Comparison of ENCODE assay signal across 23 mouse cellular contexts in genomic region chr7:91715776-91716175, GRCm38 (mm10).
A peak's percentile ranks its signal among the peaks of the same experiment; 100 is the strongest.
DNase-seq lines count a peak whose midpoint lies in the region; ATAC-seq and TF ChIP-seq lines count a peak whose summit lies in the region.
"Had no signal": no experiment of that assay in that cellular context is flagged by ENCODE, and none has a peak within 500 bp of the region (broad histone marks: within the 10 kb centered on the region; RNA-seq: fewer than 3 reads in every experiment).

No protein-coding gene starts in this region.

- peaks cover 27% of the 10 kb centered on the region for H3K4me1 ChIP-seq in megakaryocyte, embryonic 14.5 days
- H3K4me1 ChIP-seq in thymus, adult 2 months (replicated peaks; ENCODE audit: control insufficient read depth, insufficient read depth, low read length): no peaks in the 10 kb centered on the region
- H3K4me1 ChIP-seq in lung, postnatal 0 days (ENCODE audit: insufficient read depth, low read depth, low read length): no peaks in the 10 kb centered on the region
- no peaks in the 10 kb centered on the region for H3K4me1 ChIP-seq in midbrain, embryonic 16.5 days (ENCODE audit: control insufficient read depth, insufficient read depth, low read length)
- H3K4me1 ChIP-seq: embryonic facial prominence, embryonic 13.5 days; forebrain, embryonic 15.5 days; heart, embryonic 13.5 days had no signal

- POLR2A ChIA-PET in Patski (lab: Charles Lee): no interaction called here

- in situ Hi-C loops in Patski (cut with MboI; ENCODE audit: low pct_unique_long_range_greater_than_20kb): no loop called here

- WGBS in thymus, adult 2 months: 86% methylated on average over 1 of the region's 1 CpGs
- 54% methylated on average over 1 of the region's 1 CpGs for whole genome bisulfite sequencing in lung, postnatal 0 days
- WGBS in midbrain, embryonic 16.5 days: 63% methylated on average over 1 of the region's 1 CpGs

- no peaks in the 10 kb centered on the region for H3K79me2 ChIP-seq in C2C12 (ENCODE audit: control insufficient read depth, insufficient read depth)
- no peaks in the 10 kb centered on the region for H3K79me2 ChIP-seq in myocyte (ENCODE audit: control insufficient read depth, insufficient read depth)

- no peaks in the 10 kb centered on the region for H3K36me3 ChIP-seq in megakaryocyte, embryonic 14.5 days (replicated peaks; ENCODE audit: low read length)
- no peaks in the 10 kb centered on the region for H3K36me3 ChIP-seq in C2C12 (ENCODE audit: control insufficient read depth, insufficient read depth)
- H3K36me3 ChIP-seq in myocyte (ENCODE audit: control insufficient read depth, insufficient read depth): no peaks in the 10 kb centered on the region
- no peaks in the 10 kb centered on the region for H3K36me3 ChIP-seq in thymus, adult 2 months (ENCODE audit: control insufficient read depth, insufficient read depth, low read length)
- H3K36me3 ChIP-seq in lung, postnatal 0 days (ENCODE audit: insufficient read depth, low read length): no peaks in the 10 kb centered on the region
- no peaks in the 10 kb centered on the region for H3K36me3 ChIP-seq in midbrain, embryonic 16.5 days (ENCODE audit: control insufficient read depth, insufficient read depth, low read length)
- H3K36me3 ChIP-seq: embryonic facial prominence, embryonic 13.5 days; forebrain, embryonic 15.5 days; heart, embryonic 13.5 days had no signal

- no peaks in the 10 kb centered on the region for H3K79me3 ChIP-seq in C2C12 (ENCODE audit: low read depth)

- peak overlapping the region; percentile 51 for H3K4me3 ChIP-seq in megakaryocyte, embryonic 14.5 days (replicated peaks)
- H3K4me3 ChIP-seq in C2C12 (ENCODE audit: insufficient read depth, poor library complexity, severe bottlenecking): no peak overlapping the region
- no peak overlapping the region for H3K4me3 ChIP-seq in myocyte
- no peak overlapping the region for H3K4me3 ChIP-seq in thymus, adult 2 months (ENCODE audit: control insufficient read depth, insufficient read depth, low read length)
- H3K4me3 ChIP-seq in lung, postnatal 0 days (ENCODE audit: low read depth, low read length): no peak overlapping the region
- no peak overlapping the region for H3K4me3 ChIP-seq in midbrain, embryonic 16.5 days (ENCODE audit: low read depth, low read length)
- H3K4me3 ChIP-seq: embryonic facial prominence, embryonic 13.5 days; erythroblast, embryonic 14.5 days; forebrain, embryonic 15.5 days; heart, embryonic 13.5 days had no signal

- H3ac ChIP-seq in C2C12 (ENCODE audit: control insufficient read depth, insufficient read length, low read depth) (no peak overlapping the region), myocyte (ENCODE audit: control insufficient read depth, insufficient read length) (no peak overlapping the region)

- H3K4me2 ChIP-seq in myocyte (ENCODE audit: low read depth): no peak overlapping the region
- no peak overlapping the region for H3K4me2 ChIP-seq in lung, postnatal 0 days (replicated peaks; ENCODE audit: low read depth, low read length)
- no peak overlapping the region for H3K4me2 ChIP-seq in midbrain, embryonic 16.5 days (ENCODE audit: low read length)
- H3K4me2 ChIP-seq: embryonic facial prominence, embryonic 13.5 days; forebrain, embryonic 15.5 days; heart, embryonic 13.5 days had no signal

- no peak overlapping the region for H3K27ac ChIP-seq in thymus, adult 2 months (ENCODE audit: control insufficient read depth, insufficient read depth, low read length)
- H3K27ac ChIP-seq in lung, postnatal 0 days (ENCODE audit: low read length): no peak overlapping the region
- no peak overlapping the region for H3K27ac ChIP-seq in midbrain, embryonic 16.5 days (ENCODE audit: low read length)
- H3K27ac ChIP-seq: embryonic facial prominence, embryonic 13.5 days; forebrain, embryonic 15.5 days; heart, embryonic 13.5 days had no signal

- CTCF ChIA-PET in Patski (lab: Charles Lee): no interaction called here

- TF ChIP-seq POLR2A in myocyte (IDR thresholded peaks at IDR 0.05; ENCODE audit: insufficient read length, low read depth): no peak
- TF ChIP-seq POLR2A in thymus, adult 2 months (IDR thresholded peaks at IDR 0.05; ENCODE audit: control insufficient read depth, extremely low read depth, insufficient read depth, low read length, poor library complexity): no peak

- H3K9me3 ChIP-seq in megakaryocyte, embryonic 14.5 days: no peaks in the 10 kb centered on the region
- no peaks in the 10 kb centered on the region for H3K9me3 ChIP-seq in lung, postnatal 0 days (ENCODE audit: low read length)
- no peaks in the 10 kb centered on the region for H3K9me3 ChIP-seq in midbrain, embryonic 16.5 days (replicated peaks; ENCODE audit: control insufficient read depth, low read length, poor library complexity, severe bottlenecking)
- H3K9me3 ChIP-seq: embryonic facial prominence, embryonic 13.5 days; forebrain, embryonic 15.5 days; heart, embryonic 13.5 days had no signal

- no peak for TF ChIP-seq EP300 in lung, postnatal 0 days (IDR thresholded peaks at IDR 0.05)

- TF ChIP-seq CTCF in C2C12 (IDR thresholded peaks at IDR 0.05; ENCODE audit: control insufficient read depth, insufficient read depth, insufficient read length): no peak
- no peak for TF ChIP-seq CTCF in Patski (IDR thresholded peaks at IDR 0.05)
- no peak for TF ChIP-seq CTCF in thymus, adult 2 months (IDR thresholded peaks at IDR 0.05; ENCODE audit: borderline replicate concordance, control insufficient read depth, extremely low read depth, insufficient read depth, low read length, poor library complexity)
- TF ChIP-seq CTCF in lung, postnatal 0 days (IDR thresholded peaks at IDR 0.05): no peak

- ATAC-seq in megakaryocyte, adult 5-6 weeks (ENCODE audit: poor library complexity, severe bottlenecking): no peak
- peak; percentile 90 for ATAC-seq in Patski
- ATAC-seq in lung, postnatal 0 days: no peak
- no peak for ATAC-seq in midbrain, embryonic 16.5 days
- ATAC-seq: forebrain, embryonic 15.5 days; hindbrain, embryonic 16.5 days; inflammation-experienced regulatory T-cells, adult 6 months; intestine, postnatal 0 days had no signal

- H3K9ac ChIP-seq in lung, postnatal 0 days (replicated peaks; ENCODE audit: low read depth): no peak overlapping the region
- H3K9ac ChIP-seq in midbrain, embryonic 16.5 days (ENCODE audit: low read depth, low read length): no peak overlapping the region
- H3K9ac ChIP-seq: embryonic facial prominence, embryonic 13.5 days; forebrain, embryonic 15.5 days; heart, embryonic 13.5 days had no signal

- DNase-seq in Patski (ENCODE audit: low read depth, low spot score): peak; percentile 12
- no peak for DNase-seq in thymus, adult 2 months
- no peak for DNase-seq in lung, postnatal 0 days (ENCODE audit: low spot score)
- DNase-seq: adrenal gland, postnatal 14 days; B cell, adult 2 months; cerebellum, adult 18-20 months; cerebellum, adult 9-11 months; cerebellum, postnatal 36 days; gastrocnemius, postnatal 36 days; heart, adult 11 months; heart, postnatal 36 days had no signal

- H3K27me3 ChIP-seq in megakaryocyte, embryonic 14.5 days (replicated peaks): no peaks in the 10 kb centered on the region
- H3K27me3 ChIP-seq in C2C12 (ENCODE audit: control insufficient read depth, insufficient read depth, insufficient read length) (no peaks in the 10 kb centered on the region), Patski (no peaks in the 10 kb centered on the region), myocyte (ENCODE audit: control insufficient read depth, insufficient read depth, insufficient read length) (no peaks in the 10 kb centered on the region)
- no peaks in the 10 kb centered on the region for H3K27me3 ChIP-seq in thymus, adult 2 months (ENCODE audit: control insufficient read depth, insufficient read depth, low read length)
- no peaks in the 10 kb centered on the region for H3K27me3 ChIP-seq in lung, postnatal 0 days (replicated peaks; ENCODE audit: insufficient read depth, low read length)
- no peaks in the 10 kb centered on the region for H3K27me3 ChIP-seq in midbrain, embryonic 16.5 days (ENCODE audit: control insufficient read depth, insufficient read depth, low read depth, low read length)
- H3K27me3 ChIP-seq: embryonic facial prominence, embryonic 13.5 days; forebrain, embryonic 15.5 days; heart, embryonic 13.5 days had no signal

TF ChIP-seq in C2C12, 6 proteins besides CTCF, POLR2A, EP300 and RAD21:
- TF ChIP-seq FOSL1 (IDR thresholded peaks at IDR 0.05; ENCODE audit: insufficient read depth, low read length, poor library complexity, severe bottlenecking) (peak; percentile 21), MYOD1 (IDR thresholded peaks at IDR 0.05; ENCODE audit: control insufficient read depth, insufficient read length, low read depth) (no peak), MYOG (IDR thresholded peaks at IDR 0.05; ENCODE audit: control insufficient read depth, extremely low read depth, insufficient read length) (no peak), MAX (IDR thresholded peaks at IDR 0.05) (peak; percentile 46), USF1 (IDR thresholded peaks at IDR 0.05; ENCODE audit: low read depth) (peak; percentile 71)

TF ChIP-seq in myocyte, 11 proteins besides CTCF, POLR2A, EP300 and RAD21:
- TF ChIP-seq E2F4 (IDR thresholded peaks at IDR 0.05; ENCODE audit: insufficient read depth) (no peak), REST (IDR thresholded peaks at IDR 0.05; ENCODE audit: insufficient read depth, insufficient read length) (no peak), TCF12 (IDR thresholded peaks at IDR 0.05; ENCODE audit: insufficient read depth, poor library complexity, severe bottlenecking) (no peak), TCF3 (IDR thresholded peaks at IDR 0.05; ENCODE audit: insufficient read length, low read depth) (no peak), SRF (IDR thresholded peaks at IDR 0.05; ENCODE audit: control insufficient read depth, insufficient read length, low read depth) (no peak), CEBPB (IDR thresholded peaks at IDR 0.05; ENCODE audit: insufficient read depth, poor library complexity, severe bottlenecking) (no peak), USF1 (IDR thresholded peaks at IDR 0.05; ENCODE audit: low read depth) (peak; percentile 40), POLR2AphosphoS2 (IDR thresholded peaks at IDR 0.05; ENCODE audit: insufficient read length, low read depth) (no peak)
